Mouse (Mus musculus): ENCODE data around the gene Cacna1d.

DNA sequence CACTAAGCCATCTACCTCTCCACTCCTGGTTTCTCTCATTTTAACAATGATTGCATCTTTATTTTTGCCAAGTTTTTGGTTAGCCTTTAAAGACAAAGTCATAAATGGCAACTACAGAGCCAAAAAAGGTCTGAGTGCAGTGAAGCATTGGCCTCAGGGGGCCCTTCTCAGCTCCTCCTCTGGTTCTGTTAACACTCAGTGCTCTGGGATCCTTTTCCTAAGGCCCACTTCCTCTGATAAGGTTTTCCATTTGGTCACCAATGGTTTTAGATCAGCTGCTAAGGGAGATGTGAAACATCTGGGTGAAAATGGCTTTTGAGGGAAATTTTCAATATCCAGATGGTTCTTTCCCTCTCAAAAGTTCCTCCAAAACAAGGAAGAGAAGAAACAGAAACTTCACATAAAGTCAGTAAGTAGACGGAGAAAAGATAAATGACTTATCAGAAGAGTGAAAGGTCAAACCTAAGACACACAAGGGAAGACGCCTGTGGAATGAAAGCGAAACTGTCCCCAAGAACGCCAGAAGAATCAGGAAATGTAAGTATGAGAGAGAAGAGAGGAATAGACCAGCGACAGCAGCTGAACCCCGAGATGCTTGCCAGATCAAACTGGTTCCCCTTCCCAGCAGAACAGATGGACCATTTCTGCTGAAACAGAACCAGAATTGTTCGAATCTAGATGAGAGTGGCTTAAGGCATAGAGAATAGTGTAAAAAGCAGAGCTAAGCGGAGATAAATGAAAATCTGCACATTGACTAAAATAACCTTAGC lies 85.6 kb downstream of the Cacna1d start:
- TF ChIP-seq CTCF (IDR thresholded peaks at IDR 0.05; ENCODE audit: extremely low read depth, insufficient read depth, insufficient read length, insufficient replicate concordance) (no peak), POLR2A (IDR thresholded peaks at IDR 0.05; ENCODE audit: low read depth, low read length) (no peak)
